18 mouse cellular contexts compared by ENCODE assay signal in genomic region chr17:47424186-47424585, GRCm38 (mm10). TPM values are rescaled to one million over a fixed set of nuclear protein-coding genes. Genes with fewer than 3 reads are reported as not detected.
A peak's percentile ranks its signal among the peaks of the same experiment; 100 is the strongest.
DNase-seq lines count a peak whose midpoint lies in the region; ATAC-seq and TF ChIP-seq lines count a peak whose summit lies in the region.
"Had no signal": no experiment of that assay in that cellular context is flagged by ENCODE, and none has a peak within 500 bp of the region (broad histone marks: within the 10 kb centered on the region; RNA-seq: fewer than 3 reads in every experiment).

No protein-coding gene starts in this region.

- no peaks in the 10 kb centered on the region for H3K9me3 ChIP-seq in kidney, embryonic 15.5 days (replicated peaks)
- H3K9me3 ChIP-seq in embryonic facial prominence, embryonic 13.5 days: no peaks in the 10 kb centered on the region
- no peaks in the 10 kb centered on the region for H3K9me3 ChIP-seq in intestine, embryonic 15.5 days
- H3K9me3 ChIP-seq in stomach, embryonic 16.5 days (replicated peaks; ENCODE audit: control insufficient read depth, low read length): no peaks in the 10 kb centered on the region
- no peaks in the 10 kb centered on the region for H3K9me3 ChIP-seq in hindbrain, embryonic 13.5 days
- H3K9me3 ChIP-seq: forebrain, embryonic 15.5 days; heart, embryonic 10.5 days; hindbrain, embryonic 10.5 days; hindbrain, embryonic 15.5 days had no signal

- no peaks in the 10 kb centered on the region for H3K36me3 ChIP-seq in kidney, embryonic 15.5 days
- H3K36me3 ChIP-seq in embryonic facial prominence, embryonic 13.5 days: no peaks in the 10 kb centered on the region
- no peaks in the 10 kb centered on the region for H3K36me3 ChIP-seq in intestine, embryonic 15.5 days
- no peaks in the 10 kb centered on the region for H3K36me3 ChIP-seq in stomach, embryonic 16.5 days (ENCODE audit: control insufficient read depth, insufficient read depth, low read length)
- no peaks in the 10 kb centered on the region for H3K36me3 ChIP-seq in thymus, adult 2 months (ENCODE audit: control insufficient read depth, insufficient read depth, low read length)
- H3K36me3 ChIP-seq in hindbrain, embryonic 13.5 days: no peaks in the 10 kb centered on the region
- H3K36me3 ChIP-seq: forebrain, embryonic 15.5 days; heart, embryonic 10.5 days; hindbrain, embryonic 10.5 days; hindbrain, embryonic 15.5 days had no signal

- H3K4me2 ChIP-seq in kidney, embryonic 15.5 days: no peak overlapping the region
- H3K4me2 ChIP-seq in embryonic facial prominence, embryonic 13.5 days: no peak overlapping the region
- H3K4me2 ChIP-seq in intestine, embryonic 15.5 days (replicated peaks): no peak overlapping the region
- no peak overlapping the region for H3K4me2 ChIP-seq in stomach, embryonic 16.5 days (ENCODE audit: low read depth, low read length)
- H3K4me2 ChIP-seq in hindbrain, embryonic 13.5 days: no peak overlapping the region
- H3K4me2 ChIP-seq: forebrain, embryonic 15.5 days; hindbrain, embryonic 15.5 days had no signal

- H3K4me1 ChIP-seq in kidney, embryonic 15.5 days: peaks cover 21% of the 10 kb centered on the region
- H3K4me1 ChIP-seq in embryonic facial prominence, embryonic 13.5 days: no peaks in the 10 kb centered on the region
- H3K4me1 ChIP-seq in intestine, embryonic 15.5 days (replicated peaks): peaks cover 5% of the 10 kb centered on the region; the same call in 1 of the 2 replicates
- H3K4me1 ChIP-seq in stomach, embryonic 16.5 days (ENCODE audit: control insufficient read depth, insufficient read depth, low read length): peaks cover 5% of the 10 kb centered on the region; the same call in 1 of the 2 replicates
- H3K4me1 ChIP-seq in thymus, adult 2 months (replicated peaks; ENCODE audit: control insufficient read depth, insufficient read depth, low read length): 0 out of 2 replicates have a peak, but pooled peaks cover 2% of the 10 kb centered on the region
- H3K4me1 ChIP-seq in hindbrain, embryonic 13.5 days (replicated peaks): peaks cover 7% of the 10 kb centered on the region

- 0 out of 2 replicates have a peak, but pooled peaks have one; percentile 27 for ATAC-seq in kidney, embryonic 15.5 days (replicated peaks; ENCODE audit: low FRiP score)
- no peak for ATAC-seq in embryonic facial prominence, embryonic 13.5 days (ENCODE audit: insufficient number of reproducible peaks, insufficient read depth, low FRiP score, low TSS enrichment, low read depth)
- peak; percentile 71 for ATAC-seq in intestine, embryonic 15.5 days
- ATAC-seq in stomach, embryonic 16.5 days (ENCODE audit: insufficient read depth, low FRiP score): peak; percentile 62; the same call in 1 of the 2 replicates
- ATAC-seq in hindbrain, embryonic 13.5 days (ENCODE audit: low FRiP score): no peak
- ATAC-seq: forebrain, embryonic 15.5 days had no signal

- no peaks in the 10 kb centered on the region for H3K27me3 ChIP-seq in kidney, embryonic 15.5 days
- H3K27me3 ChIP-seq in embryonic facial prominence, embryonic 13.5 days: peaks cover 11% of the 10 kb centered on the region
- H3K27me3 ChIP-seq in intestine, embryonic 15.5 days (replicated peaks): no peaks in the 10 kb centered on the region
- H3K27me3 ChIP-seq in stomach, embryonic 16.5 days (ENCODE audit: control insufficient read depth, insufficient read depth, low read length): no peaks in the 10 kb centered on the region
- H3K27me3 ChIP-seq in thymus, adult 2 months (ENCODE audit: control insufficient read depth, insufficient read depth, low read length): no peaks in the 10 kb centered on the region
- H3K27me3 ChIP-seq in hindbrain, embryonic 13.5 days: no peaks in the 10 kb centered on the region
- H3K27me3 ChIP-seq: forebrain, embryonic 15.5 days; hindbrain, embryonic 15.5 days had no signal

- H3K9ac ChIP-seq in kidney, embryonic 15.5 days: no peak overlapping the region
- 0 out of 2 replicates have a peak overlapping the region, but pooled peaks have one; percentile 27 for H3K9ac ChIP-seq in embryonic facial prominence, embryonic 13.5 days
- no peak overlapping the region for H3K9ac ChIP-seq in intestine, embryonic 15.5 days
- no peak overlapping the region for H3K9ac ChIP-seq in stomach, embryonic 16.5 days (ENCODE audit: low read length)
- H3K9ac ChIP-seq in hindbrain, embryonic 13.5 days: no peak overlapping the region
- H3K9ac ChIP-seq: forebrain, embryonic 15.5 days; hindbrain, embryonic 15.5 days had no signal

- no peak for TF ChIP-seq CTCF in thymus, adult 2 months (IDR thresholded peaks at IDR 0.05; ENCODE audit: borderline replicate concordance, control insufficient read depth, extremely low read depth, insufficient read depth, low read length, poor library complexity)

- no peak overlapping the region for H3K27ac ChIP-seq in kidney, embryonic 15.5 days
- H3K27ac ChIP-seq in embryonic facial prominence, embryonic 13.5 days: no peak overlapping the region
- no peak overlapping the region for H3K27ac ChIP-seq in intestine, embryonic 15.5 days
- H3K27ac ChIP-seq in stomach, embryonic 16.5 days (ENCODE audit: low read length): peak overlapping the region; percentile 21; the same call in 1 of the 2 replicates
- H3K27ac ChIP-seq in thymus, adult 2 months (ENCODE audit: control insufficient read depth, insufficient read depth, low read length): no peak overlapping the region
- H3K27ac ChIP-seq in hindbrain, embryonic 13.5 days: no peak overlapping the region
- H3K27ac ChIP-seq: forebrain, embryonic 15.5 days; heart, embryonic 10.5 days; hindbrain, embryonic 10.5 days; hindbrain, embryonic 15.5 days had no signal

- 60% methylated on average over 6 of the region's 6 CpGs for WGBS in kidney, embryonic 15.5 days
- WGBS in embryonic facial prominence, embryonic 13.5 days: 83% methylated on average over 6 of the region's 6 CpGs
- 55% methylated on average over 6 of the region's 6 CpGs for WGBS in intestine, embryonic 15.5 days
- 58% methylated on average over 6 of the region's 6 CpGs for WGBS in stomach, embryonic 16.5 days
- 81% methylated on average over 6 of the region's 6 CpGs for WGBS in thymus, adult 2 months
- 80% methylated on average over 6 of the region's 6 CpGs for WGBS in hindbrain, embryonic 13.5 days

- no peak for DNase-seq in kidney, adult 11 months
- no peak for DNase-seq in thymus, adult 2 months
- DNase-seq: adrenal gland, adult 2 months; adrenal gland, postnatal 25 days; cerebellum, adult 18-20 months; cerebellum, adult 9-11 months; cerebellum, postnatal 36 days; heart, adult 18-20 months; heart, postnatal 14 days had no signal

- no peak for TF ChIP-seq POLR2A in thymus, adult 2 months (IDR thresholded peaks at IDR 0.05; ENCODE audit: control insufficient read depth, extremely low read depth, insufficient read depth, low read length, poor library complexity)

- no peak overlapping the region for H3K4me3 ChIP-seq in kidney, embryonic 15.5 days (replicated peaks)
- H3K4me3 ChIP-seq in embryonic facial prominence, embryonic 13.5 days: no peak overlapping the region
- H3K4me3 ChIP-seq in intestine, embryonic 15.5 days (replicated peaks): no peak overlapping the region
- no peak overlapping the region for H3K4me3 ChIP-seq in stomach, embryonic 16.5 days (replicated peaks; ENCODE audit: low read length)
- no peak overlapping the region for H3K4me3 ChIP-seq in thymus, adult 2 months (ENCODE audit: control insufficient read depth, insufficient read depth, low read length)
- no peak overlapping the region for H3K4me3 ChIP-seq in hindbrain, embryonic 13.5 days
- H3K4me3 ChIP-seq: forebrain, embryonic 15.5 days; heart, embryonic 10.5 days; hindbrain, embryonic 10.5 days; hindbrain, embryonic 15.5 days had no signal

RNA-seq across cellular contexts. Expression of gene AI661453, which starts 12.2 kb away (rescaled TPM):
- 1.7 and 2.1 TPM in 2 replicates for polyA plus RNA-seq in kidney, embryonic 15.5 days (2015; fragmentation: Nextera tagmentation; extraction: Ambion mirVana)
- 1.7 and 2.0 TPM in 2 replicates for polyA plus RNA-seq in embryonic facial prominence, embryonic 13.5 days (2015; fragmentation: Nextera tagmentation; extraction: Ambion mirVana)
- polyA plus RNA-seq in intestine, embryonic 15.5 days (2015; fragmentation: Nextera tagmentation; extraction: Ambion mirVana): 3.1 and 3.7 TPM in 2 replicates
- polyA plus RNA-seq in stomach, embryonic 16.5 days (2015; fragmentation: Nextera tagmentation; extraction: Ambion mirVana): 5.1 and 7.7 TPM in 2 replicates
- 1.0 and 1.6 TPM in 2 replicates for polyA plus RNA-seq in thymus, adult 2 months (2012; rRNA removed)
- 0.22 and 0.34 TPM in 2 replicates for polyA plus RNA-seq in hindbrain, embryonic 13.5 days (2015; fragmentation: Nextera tagmentation; extraction: Ambion mirVana)

RNA-seq across cellular contexts. Expression of gene 1700001C19Rik, which starts 13.0 kb away (rescaled TPM):
- 0.26 and 0.46 TPM in 2 replicates for polyA plus RNA-seq in kidney, embryonic 15.5 days (2015; fragmentation: Nextera tagmentation; extraction: Ambion mirVana)
- 0.25 TPM in 1 of 2 replicates, not detected in the other for polyA plus RNA-seq in embryonic facial prominence, embryonic 13.5 days (2015; fragmentation: Nextera tagmentation; extraction: Ambion mirVana)
- polyA plus RNA-seq in intestine, embryonic 15.5 days (2015; fragmentation: Nextera tagmentation; extraction: Ambion mirVana): 0.28 and 0.38 TPM in 2 replicates
- 0.21 and 0.24 TPM in 2 replicates for polyA plus RNA-seq in stomach, embryonic 16.5 days (2015; fragmentation: Nextera tagmentation; extraction: Ambion mirVana)
- 0.11 and 0.26 TPM in 2 replicates for polyA plus RNA-seq in thymus, adult 2 months (2012; rRNA removed)
- 0.34 and 0.79 TPM in 2 replicates for polyA plus RNA-seq in hindbrain, embryonic 13.5 days (2015; fragmentation: Nextera tagmentation; extraction: Ambion mirVana)

RNA-seq across cellular contexts. Expression of gene Guca1a, which starts 23.8 kb away (rescaled TPM):
- 1.6 and 2.6 TPM in 2 replicates for polyA plus RNA-seq in kidney, embryonic 15.5 days (2015; fragmentation: Nextera tagmentation; extraction: Ambion mirVana)
- polyA plus RNA-seq in embryonic facial prominence, embryonic 13.5 days (2015; fragmentation: Nextera tagmentation; extraction: Ambion mirVana): 1.9 and 2.0 TPM in 2 replicates
- polyA plus RNA-seq in intestine, embryonic 15.5 days (2015; fragmentation: Nextera tagmentation; extraction: Ambion mirVana): 2.0 and 2.3 TPM in 2 replicates
- 4.7 and 5.4 TPM in 2 replicates for polyA plus RNA-seq in stomach, embryonic 16.5 days (2015; fragmentation: Nextera tagmentation; extraction: Ambion mirVana)
- 0.41 and 1.2 TPM in 2 replicates for polyA plus RNA-seq in thymus, adult 2 months (2012; rRNA removed)
- 0.61 and 0.65 TPM in 2 replicates for polyA plus RNA-seq in hindbrain, embryonic 13.5 days (2015; fragmentation: Nextera tagmentation; extraction: Ambion mirVana)

RNA-seq across cellular contexts. Expression of gene Guca1b, which starts 39.0 kb away (rescaled TPM):
- polyA plus RNA-seq in kidney, embryonic 15.5 days (2015; fragmentation: Nextera tagmentation; extraction: Ambion mirVana): 1.9 and 2.3 TPM in 2 replicates
- 0.73 and 0.84 TPM in 2 replicates for polyA plus RNA-seq in embryonic facial prominence, embryonic 13.5 days (2015; fragmentation: Nextera tagmentation; extraction: Ambion mirVana)
- 0.52 and 0.78 TPM in 2 replicates for polyA plus RNA-seq in intestine, embryonic 15.5 days (2015; fragmentation: Nextera tagmentation; extraction: Ambion mirVana)
- polyA plus RNA-seq in stomach, embryonic 16.5 days (2015; fragmentation: Nextera tagmentation; extraction: Ambion mirVana): 0.64 and 0.84 TPM in 2 replicates
- polyA plus RNA-seq in thymus, adult 2 months (2012; rRNA removed): 1.6 and 3.1 TPM in 2 replicates
- 0.83 and 0.84 TPM in 2 replicates for polyA plus RNA-seq in hindbrain, embryonic 13.5 days (2015; fragmentation: Nextera tagmentation; extraction: Ambion mirVana)

RNA-seq across cellular contexts. Expression of gene Mrps10, which starts 55.5 kb away (rescaled TPM):
- polyA plus RNA-seq in kidney, embryonic 15.5 days (2015; fragmentation: Nextera tagmentation; extraction: Ambion mirVana): 80.3 and 83.1 TPM in 2 replicates
- polyA plus RNA-seq in embryonic facial prominence, embryonic 13.5 days (2015; fragmentation: Nextera tagmentation; extraction: Ambion mirVana): 73.4 and 74.5 TPM in 2 replicates
- 75.5 and 83.0 TPM in 2 replicates for polyA plus RNA-seq in intestine, embryonic 15.5 days (2015; fragmentation: Nextera tagmentation; extraction: Ambion mirVana)
- 60.1 and 66.1 TPM in 2 replicates for polyA plus RNA-seq in stomach, embryonic 16.5 days (2015; fragmentation: Nextera tagmentation; extraction: Ambion mirVana)
- 21.2 and 21.9 TPM in 2 replicates for polyA plus RNA-seq in thymus, adult 2 months (2012; rRNA removed)
- 70.6 and 75.7 TPM in 2 replicates for polyA plus RNA-seq in hindbrain, embryonic 13.5 days (2015; fragmentation: Nextera tagmentation; extraction: Ambion mirVana)

Comparison
In these comparisons a context has a peak if more than half of its experiments do, and no peak if none do; other contexts are left out.
1. ATAC-seq: peak in kidney, embryonic 15.5 days (single experiment), intestine, embryonic 15.5 days (single experiment) and stomach, embryonic 16.5 days (single experiment); none in embryonic facial prominence, embryonic 13.5 days (single experiment) and hindbrain, embryonic 13.5 days (single experiment).